Comparison of ENCODE assay signal across 8 mouse cellular contexts in the genomic region with DNA sequence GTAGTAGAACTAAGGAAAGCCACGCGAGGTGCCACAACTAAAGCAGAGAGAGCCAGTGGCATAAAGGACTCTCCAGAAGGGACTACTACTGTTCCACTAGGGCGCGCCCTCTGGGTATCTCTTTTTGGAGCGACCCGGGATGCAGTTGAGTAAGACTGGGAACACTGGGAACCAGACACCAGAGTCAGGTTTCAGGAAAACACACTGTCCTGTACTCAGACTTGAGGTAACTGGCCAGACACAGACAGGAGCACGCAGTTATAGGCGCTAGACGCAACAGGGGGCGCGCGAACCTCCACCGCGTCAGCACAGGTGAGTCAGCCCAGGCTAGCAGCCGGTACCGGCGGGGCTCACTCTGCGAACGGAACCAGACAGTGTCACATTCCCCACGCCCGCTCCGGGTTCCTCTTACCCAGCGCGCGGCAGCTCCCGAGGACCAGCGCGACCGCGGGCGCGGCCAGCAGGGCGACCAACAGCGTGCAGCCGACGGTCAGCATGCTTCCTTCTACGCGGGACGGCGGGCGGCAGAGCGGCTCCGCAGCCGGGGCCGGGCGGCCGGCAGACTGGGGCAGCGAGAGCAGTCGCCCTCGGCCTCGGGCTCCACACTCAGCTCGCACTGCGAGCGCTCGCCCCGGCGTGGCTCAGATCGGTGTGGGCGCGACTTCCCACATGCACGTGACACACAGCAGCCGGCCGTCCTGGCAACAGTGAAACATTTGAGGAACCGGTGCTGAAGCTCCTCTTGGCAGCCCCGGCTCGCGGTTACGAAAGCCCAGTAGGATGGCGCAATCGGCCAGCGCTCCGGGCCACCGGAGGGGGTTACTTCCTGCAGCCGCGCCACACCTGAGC. TPM values are rescaled to one million over a fixed set of nuclear protein-coding genes. Genes with fewer than 3 reads are reported as not detected.
DNase-seq lines count a peak whose midpoint lies in the region; ATAC-seq and TF ChIP-seq lines count a peak whose summit lies in the region.

A gene (minus strand): TSS at position 654 of the 849 bp plus-strand sequence.

- H3K27ac ChIP-seq in forebrain, embryonic 14.5 days (ENCODE audit: low read depth, low read length), result no peak within 1 kb of the TSS
- peak within 1 kb of the TSS; percentile 87 for H3K27ac ChIP-seq in liver, embryonic 16.5 days (ENCODE audit: low read length)
- H3K27ac ChIP-seq in neural tube, embryonic 12.5 days, result no peak within 1 kb of the TSS
- peak within 1 kb of the TSS; percentile 91 for H3K27ac ChIP-seq in stomach, postnatal 0 days (replicated peaks)

- peak; percentile 60 for TF ChIP-seq CTCF in stomach, postnatal 0 days (IDR thresholded peaks at IDR 0.05; ENCODE audit: low read depth)

- ATAC-seq in forebrain, embryonic 14.5 days, result peak; percentile 88
- peak; percentile 87 for ATAC-seq in liver, embryonic 16.5 days (ENCODE audit: low read depth)
- peak; percentile 56; the same call in 1 of the 2 replicates for ATAC-seq in neural tube, embryonic 12.5 days (ENCODE audit: low FRiP score, low read depth)
- peak; percentile 89 for ATAC-seq in stomach, postnatal 0 days (ENCODE audit: low FRiP score, low TSS enrichment)

- no peaks in the 10 kb centered on the region for H3K4me1 ChIP-seq in forebrain, embryonic 14.5 days (ENCODE audit: control insufficient read depth, insufficient read depth, low read length)
- H3K4me1 ChIP-seq in liver, embryonic 16.5 days (ENCODE audit: control insufficient read depth, low read depth, low read length), result peaks cover 9% of the 10 kb centered on the region
- H3K4me1 ChIP-seq in neural tube, embryonic 12.5 days, result peaks cover 14% of the 10 kb centered on the region
- H3K4me1 ChIP-seq in stomach, postnatal 0 days (replicated peaks; ENCODE audit: control insufficient read depth, insufficient read depth), result no peaks in the 10 kb centered on the region

- intact Hi-C loops in heart, postnatal 10 days (cut with DNase I), result no loop called here

- TF ChIP-seq EP300 in stomach, postnatal 0 days (optimal IDR thresholded peaks at IDR 0.05), result no peak

- H3K4me2 ChIP-seq in forebrain, embryonic 14.5 days (ENCODE audit: low read length), result peak within 1 kb of the TSS; percentile 96
- peak within 1 kb of the TSS; percentile 67 for H3K4me2 ChIP-seq in liver, embryonic 16.5 days (ENCODE audit: low read depth, low read length)
- H3K4me2 ChIP-seq in neural tube, embryonic 12.5 days (replicated peaks), result peak within 1 kb of the TSS; percentile 97
- H3K4me2 ChIP-seq in stomach, postnatal 0 days (replicated peaks; ENCODE audit: low read depth), result peak within 1 kb of the TSS; percentile 98

- peak within 1 kb of the TSS; percentile 62 for H3K9ac ChIP-seq in forebrain, embryonic 14.5 days (ENCODE audit: low read length)
- H3K9ac ChIP-seq in liver, embryonic 16.5 days (ENCODE audit: low read depth, low read length), result peak within 1 kb of the TSS; percentile 61
- H3K9ac ChIP-seq in neural tube, embryonic 12.5 days, result peak within 1 kb of the TSS; percentile 47
- peak within 1 kb of the TSS; percentile 68 for H3K9ac ChIP-seq in stomach, postnatal 0 days (ENCODE audit: low read length)

- no peaks in the 10 kb centered on the region for H3K36me3 ChIP-seq in forebrain, embryonic 14.5 days (ENCODE audit: control insufficient read depth, insufficient read depth, low read length)
- no peaks in the 10 kb centered on the region for H3K36me3 ChIP-seq in liver, embryonic 16.5 days (ENCODE audit: control insufficient read depth, insufficient read depth)
- H3K36me3 ChIP-seq in neural tube, embryonic 12.5 days, result no peaks in the 10 kb centered on the region
- H3K36me3 ChIP-seq in stomach, postnatal 0 days (ENCODE audit: control insufficient read depth, insufficient read depth, low read length), result no peaks in the 10 kb centered on the region

- H3K4me3 ChIP-seq in forebrain, embryonic 14.5 days (ENCODE audit: low read depth, low read length), result peak within 1 kb of the TSS; percentile 47
- H3K4me3 ChIP-seq in liver, embryonic 16.5 days (ENCODE audit: low read depth, low read length), result peak within 1 kb of the TSS; percentile 65
- H3K4me3 ChIP-seq in neural tube, embryonic 12.5 days, result peak within 1 kb of the TSS; percentile 47
- peak within 1 kb of the TSS; percentile 61 for H3K4me3 ChIP-seq in stomach, postnatal 0 days (ENCODE audit: low read depth, low read length)

- peak; percentile 62 to 64 for DNase-seq in CD8-positive naive resting alpha-beta T cell, adult 2 months (ENCODE audit: low read depth in 2 of 2, low spot score in 2 of 2)
- peak; percentile 68 for DNase-seq in c-Kit-positive CD71-negative TER-119-negative erythroid progenitor cells, embryonic 14.5 days (ENCODE audit: low read depth)
- peak; percentile 78 for DNase-seq in forebrain, embryonic 14.5 days (ENCODE audit: low spot score)
- peak; percentile 91 for DNase-seq in heart, postnatal 10 days
- DNase-seq in large intestine, adult 2 months (ENCODE audit: low read depth, low spot score), result peak; percentile 45
- peak; percentile 88 for DNase-seq in stomach, postnatal 0 days (ENCODE audit: low spot score)

- H3K9me3 ChIP-seq in forebrain, embryonic 14.5 days (replicated peaks; ENCODE audit: control insufficient read depth, low read length), result no peaks in the 10 kb centered on the region
- H3K9me3 ChIP-seq in liver, embryonic 16.5 days (replicated peaks; ENCODE audit: control insufficient read depth, low read length), result no peaks in the 10 kb centered on the region
- H3K9me3 ChIP-seq in neural tube, embryonic 12.5 days, result no peaks in the 10 kb centered on the region
- no peaks in the 10 kb centered on the region for H3K9me3 ChIP-seq in stomach, postnatal 0 days (ENCODE audit: control insufficient read depth, low read length)

- 1% methylated on average over 69 of the region's 75 CpGs for WGBS in forebrain, embryonic 14.5 days
- 2% methylated on average over 75 of the region's 75 CpGs for whole genome bisulfite sequencing in large intestine, adult 2 months
- WGBS in liver, embryonic 16.5 days (ENCODE audit: insufficient replicate concordance), result 1% methylated on average over 74 of the region's 75 CpGs
- WGBS in neural tube, embryonic 12.5 days, result under 1% methylated on average over 75 of the region's 75 CpGs
- 1% methylated on average over 70 of the region's 75 CpGs for WGBS in stomach, postnatal 0 days

- H3K27me3 ChIP-seq in forebrain, embryonic 14.5 days (replicated peaks; ENCODE audit: control insufficient read depth, insufficient read depth, low read length), result peaks cover 20% of the 10 kb centered on the region
- peaks cover 28% of the 10 kb centered on the region for H3K27me3 ChIP-seq in liver, embryonic 16.5 days (ENCODE audit: control insufficient read depth, insufficient read depth, low read depth, low read length)
- H3K27me3 ChIP-seq in neural tube, embryonic 12.5 days (replicated peaks), result peaks cover 35% of the 10 kb centered on the region
- no peaks in the 10 kb centered on the region for H3K27me3 ChIP-seq in stomach, postnatal 0 days (ENCODE audit: control insufficient read depth, insufficient read depth, low read length)

RNA-seq across cellular contexts. Expression of the gene that starts here (rescaled TPM):
- 0.37 and 0.47 TPM in 2 replicates for polyA plus RNA-seq in forebrain, embryonic 14.5 days (2014; fragmentation: Nextera tagmentation; extraction: Ambion mirVana)
- 1 to 10 TPM; 3.9 to 4.0 TPM for total RNA-seq in heart, postnatal 10 days (2021)
- 2.9 and 4.4 TPM in 2 replicates for polyA plus RNA-seq in large intestine, adult 2 months (2012; rRNA removed)
- polyA plus RNA-seq in liver, embryonic 16.5 days (2015; fragmentation: Nextera tagmentation; extraction: Ambion mirVana), result 5.9 and 7.1 TPM in 2 replicates
- 0.68 and 0.80 TPM in 2 replicates for polyA plus RNA-seq in neural tube, embryonic 12.5 days (2016; fragmentation: Nextera tagmentation; extraction: Ambion mirVana)
- polyA plus RNA-seq in stomach, postnatal 0 days (2015; fragmentation: Nextera tagmentation; extraction: Ambion mirVana), result 4.3 and 4.5 TPM in 2 replicates

Comparison
In these comparisons a context has a peak if more than half of its experiments do, and no peak if none do; other contexts are left out.
1. Peak in DNase-seq, ATAC-seq, H3K4me3 ChIP-seq, H3K9ac ChIP-seq and H3K4me2 ChIP-seq in forebrain, embryonic 14.5 days; RNA of the gene not detected or under 1 TPM.
2. Peak in ATAC-seq, H3K4me3 ChIP-seq, H3K9ac ChIP-seq and H3K4me2 ChIP-seq in neural tube, embryonic 12.5 days; RNA of the gene not detected or under 1 TPM.
3. H3K27ac ChIP-seq: peak in liver, embryonic 16.5 days (single experiment) and stomach, postnatal 0 days (single experiment); none in forebrain, embryonic 14.5 days (single experiment) and neural tube, embryonic 12.5 days (single experiment).
4. Peak in every context shown above with its lines, with median percentiles within 50 percentile points of each other: DNase-seq, ATAC-seq, H3K4me2 ChIP-seq, H3K4me3 ChIP-seq and H3K9ac ChIP-seq.